Mouse (Mus musculus) ES-Bruce4 (cell line): ENCODE measurements around the gene Cdc27.

Experiments used
- CTCF ChIP-seq: IDR thresholded peaks from one replicate; pipeline ENCODE4 v1.8.1; 2011; ENCODE audit warnings: low read depth, low read length
- POLR2A ChIP-seq: IDR thresholded peaks from one replicate; pipeline ENCODE4 v1.8.1; 2011; ENCODE audit warnings: low read length; ENCODE audit not compliant: insufficient read depth

DNA sequence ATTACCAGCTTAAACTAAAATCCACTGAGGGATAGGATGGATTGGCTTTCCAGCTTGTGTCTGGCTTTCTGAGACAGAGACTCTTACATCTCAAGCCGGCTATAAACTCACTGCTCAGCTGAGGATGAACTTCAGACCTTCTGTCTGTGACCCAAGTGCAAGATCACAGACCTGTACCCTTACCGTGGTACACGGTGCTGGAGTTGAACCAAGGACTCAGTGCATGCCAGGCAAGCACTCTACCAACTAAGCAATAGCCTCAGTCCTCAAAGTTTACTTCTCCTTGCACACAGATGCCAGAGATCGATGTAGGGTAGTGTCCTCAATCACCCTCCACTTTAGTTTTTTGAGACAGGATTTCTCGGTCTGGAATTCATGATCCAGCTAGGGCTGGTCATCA lies 10.6 kb downstream of the Cdc27 start:
- TF ChIP-seq POLR2A = no peak
- TF ChIP-seq CTCF = no peak
